Mouse (Mus musculus) kidney, postnatal 0 days (tissue): ENCODE measurements at regions not wholly inside any gene's neighbourhood (a gene's known extent, or its start where the extent isn't known, plus 50 kb on each side); places are given as distances from the start of the nearest gene placed in this dataset.
"Not testable (repeated sequence)": the region's sequence is repeated elsewhere in the genome, so short reads cannot be mapped to it uniquely, and the experiment has no call there.

Experiments used
- ATAC-seq: fragments of 200-750 bp; cut with Nextera tagmentation; replicated peaks from 2 replicates; pipeline ENCODE4 v1.8.0; 2017; ENCODE audit warnings: low read depth, moderate number of reproducible peaks, moderate TSS enrichment, moderate library complexity; ENCODE audit not compliant: low FRiP score
- DNase-seq: peaks from one replicate; pipeline ENCODE4 v3.0.0-alpha.2; 2016; ENCODE audit warnings: low spot score
- H3K27ac ChIP-seq: fragments of 300-500 bp; sonication (generic); 2 replicates; pipeline ENCODE4 v1.5.1; 2014; ENCODE audit warnings: mild to moderate bottlenecking
- H3K27me3 ChIP-seq: fragments of 300-500 bp; sonication (generic); 2 replicates; pipeline ENCODE4 v1.6.1; 2014; ENCODE audit warnings: low read length, mixed read lengths; ENCODE audit not compliant: insufficient read depth
- H3K36me3 ChIP-seq: fragments of 300-500 bp; sonication (generic); 2 replicates; pipeline ENCODE4 v1.6.1; 2014; ENCODE audit warnings: low read length, mixed read lengths; ENCODE audit not compliant: insufficient read depth
- H3K4me1 ChIP-seq: fragments of 300-500 bp; sonication (generic); replicated peaks from 2 replicates; pipeline ENCODE4 v1.6.1; 2014; ENCODE audit warnings: antibody characterized with exemption, low read length, mixed read lengths; ENCODE audit not compliant: insufficient read depth
- H3K4me2 ChIP-seq: fragments of 300-500 bp; sonication (generic); 2 replicates; pipeline ENCODE4 v1.6.1; 2014; ENCODE audit warnings: mild to moderate bottlenecking, low read length, moderate library complexity, mixed read lengths
- H3K4me3 ChIP-seq: fragments of 300-500 bp; sonication (generic); replicated peaks from 2 replicates; pipeline ENCODE4 v1.5.1; 2014; ENCODE audit warnings: low read depth, low read length
- H3K9ac ChIP-seq: fragments of 300-500 bp; sonication (generic); 2 replicates; pipeline ENCODE4 v1.6.1; 2014; ENCODE audit warnings: low read depth, low read length
- H3K9me3 ChIP-seq: fragments of 300-500 bp; sonication (generic); replicated peaks from 2 replicates; pipeline ENCODE4 v1.6.1; 2016; ENCODE audit warnings: low read length, inconsistent platforms, mixed read lengths
- CTCF ChIP-seq: IDR thresholded peaks from 2 replicates; pipeline ENCODE4 v1.5.1; 2016; ENCODE audit warnings: antibody characterized with exemption, low read depth, mild to moderate bottlenecking, moderate library complexity
- WGBS: fragments of 180-500 bp; shearing (Covaris S2); extraction: QIAGEN DNeasy Blood & Tissue Kit; methylation state at CpG from one replicate; pipeline ENCODE4 v1.1.7; 2014; 5-methylcytosine and 5-hydroxymethylcytosine counted together

GRCm38 (mm10) chr6:44010946-44011345 lies 344.9 kb upstream of the Tpk1 start:
- Histone ChIP-seq H3K36me3 (no peaks in the 10 kb centered on the region), H3K4me3 (no peak overlapping the region), H3K4me2 (no peak overlapping the region), H3K9ac (no peak overlapping the region), H3K27me3 (no peaks in the 10 kb centered on the region), H3K4me1 (no peaks in the 10 kb centered on the region), H3K9me3 (no peaks in the 10 kb centered on the region), H3K27ac (no peak overlapping the region)
- no peak for TF ChIP-seq CTCF
- DNase-seq (peak; percentile 67), ATAC-seq (no peak)
- WGBS, result 48% methylated on average over 4 of the region's 4 CpGs

GRCm38 (mm10) chr6:44007196-44007595 lies 341.1 kb upstream of the Tpk1 start:
- H3K4me1 ChIP-seq, DNase-seq, H3K4me2 ChIP-seq, H3K36me3 ChIP-seq, H3K9ac ChIP-seq, H3K4me3 ChIP-seq, H3K9me3 ChIP-seq, H3K27ac ChIP-seq, H3K27me3 ChIP-seq, ATAC-seq: not testable (repeated sequence)
